28 mouse cellular contexts compared by ENCODE assay signal in genomic region chr16:57133611-57134010, GRCm38 (mm10).
"Had no signal": no experiment of that assay in that cellular context is flagged by ENCODE, and none has a peak within 500 bp of the region (broad histone marks: within the 10 kb centered on the region; RNA-seq: fewer than 3 reads in every experiment).

No protein-coding gene starts in this region.

- H3K9ac ChIP-seq: embryonic facial prominence, embryonic 12.5 days; embryonic facial prominence, embryonic 13.5 days; embryonic facial prominence, embryonic 15.5 days; forebrain, embryonic 12.5 days; forebrain, embryonic 13.5 days; forebrain, embryonic 15.5 days; forebrain, postnatal 0 days had no signal

- H3K4me2 ChIP-seq: embryonic facial prominence, embryonic 12.5 days; embryonic facial prominence, embryonic 13.5 days; embryonic facial prominence, embryonic 15.5 days; forebrain, embryonic 12.5 days; forebrain, embryonic 13.5 days; forebrain, embryonic 15.5 days had no signal

- H3K4me1 ChIP-seq: embryonic facial prominence, embryonic 12.5 days; heart, embryonic 10.5 days had no signal

- H3K27ac ChIP-seq: embryonic facial prominence, embryonic 10.5 days; embryonic facial prominence, embryonic 12.5 days; embryonic facial prominence, embryonic 13.5 days; embryonic facial prominence, embryonic 15.5 days; forebrain, embryonic 10.5 days; forebrain, embryonic 12.5 days; forebrain, embryonic 13.5 days; forebrain, embryonic 15.5 days; gastrocnemius, adult 2 months; heart, adult 2 months; heart, embryonic 10.5 days had no signal

- ATAC-seq: forebrain, embryonic 13.5 days; forebrain, embryonic 14.5 days; forebrain, embryonic 15.5 days; forebrain, embryonic 16.5 days; forebrain, postnatal 0 days had no signal

- H3K9me3 ChIP-seq: embryonic facial prominence, embryonic 10.5 days; embryonic facial prominence, embryonic 12.5 days; embryonic facial prominence, embryonic 13.5 days; embryonic facial prominence, embryonic 15.5 days; forebrain, embryonic 10.5 days; forebrain, embryonic 12.5 days; forebrain, embryonic 13.5 days; forebrain, embryonic 15.5 days; heart, embryonic 10.5 days had no signal

- DNase-seq: cerebellum, adult 9-10 months; cerebellum, adult 9-11 months; cerebellum, postnatal 10 days; cerebellum, postnatal 14 days; cerebellum, postnatal 25 days; cerebellum, postnatal 36 days; embryo, embryonic 11 days; forebrain, postnatal 0 days; gastrocnemius, adult 2 months; gastrocnemius, postnatal 10 days; gastrocnemius, postnatal 14 days; gastrocnemius, postnatal 25 days; gastrocnemius, postnatal 36 days; heart, adult 11 months; heart, adult 18-20 months; heart, adult 2 months had no signal

- H3K4me3 ChIP-seq: embryonic facial prominence, embryonic 10.5 days; embryonic facial prominence, embryonic 12.5 days; embryonic facial prominence, embryonic 13.5 days; embryonic facial prominence, embryonic 15.5 days; erythroblast, embryonic 14.5 days; forebrain, embryonic 10.5 days; forebrain, embryonic 12.5 days; forebrain, embryonic 13.5 days; forebrain, embryonic 15.5 days; gastrocnemius, adult 2 months; heart, adult 2 months; heart, embryonic 10.5 days had no signal

- H3K27me3 ChIP-seq: embryonic facial prominence, embryonic 12.5 days; embryonic facial prominence, embryonic 13.5 days; embryonic facial prominence, embryonic 15.5 days; forebrain, embryonic 12.5 days; forebrain, embryonic 13.5 days; forebrain, embryonic 15.5 days had no signal
